Mouse (Mus musculus): ENCODE data around the gene S100pbp. TPM values are rescaled to one million over a fixed set of nuclear protein-coding genes. Genes with fewer than 3 reads are reported as not detected.

S100pbp gene
- polyA plus RNA-seq, 1 experiment = 2.0 TPM

DNA sequence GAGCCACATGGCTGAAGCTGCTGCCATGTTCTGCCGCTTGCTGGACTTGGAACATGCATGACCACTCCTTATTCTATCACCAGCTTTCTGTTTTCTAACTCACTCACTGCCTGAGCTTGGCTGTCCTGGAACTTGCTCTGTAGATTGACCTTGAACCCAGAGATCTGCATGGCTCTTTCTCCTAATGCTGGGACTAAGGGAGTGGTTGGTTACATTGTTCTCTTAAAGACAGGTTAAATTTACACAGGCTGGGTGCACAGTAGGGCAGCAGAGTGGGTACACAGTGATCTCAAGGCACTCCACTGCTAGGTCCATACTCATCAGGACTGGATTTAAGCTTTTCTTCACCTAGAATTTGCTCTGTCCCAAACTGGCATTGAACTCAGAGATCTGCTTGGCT is 4.8 kb upstream of the S100pbp start:
- no peak for TF ChIP-seq FLI1 (IDR thresholded peaks at IDR 0.05; ENCODE audit: low read length)
- no peak for TF ChIP-seq GATA1 (IDR thresholded peaks at IDR 0.05; ENCODE audit: borderline replicate concordance, low read length)
- peaks cover 63% of the 10 kb centered on the region for H3K36me3 ChIP-seq (replicated peaks; ENCODE audit: low read length)
- H3K27me3 ChIP-seq (replicated peaks) = no peaks in the 10 kb centered on the region
- H3K4me3 ChIP-seq (replicated peaks) = no peak overlapping the region
- H3K9me3 ChIP-seq = no peaks in the 10 kb centered on the region
- peaks cover 61% of the 10 kb centered on the region for H3K4me1 ChIP-seq

DNA sequence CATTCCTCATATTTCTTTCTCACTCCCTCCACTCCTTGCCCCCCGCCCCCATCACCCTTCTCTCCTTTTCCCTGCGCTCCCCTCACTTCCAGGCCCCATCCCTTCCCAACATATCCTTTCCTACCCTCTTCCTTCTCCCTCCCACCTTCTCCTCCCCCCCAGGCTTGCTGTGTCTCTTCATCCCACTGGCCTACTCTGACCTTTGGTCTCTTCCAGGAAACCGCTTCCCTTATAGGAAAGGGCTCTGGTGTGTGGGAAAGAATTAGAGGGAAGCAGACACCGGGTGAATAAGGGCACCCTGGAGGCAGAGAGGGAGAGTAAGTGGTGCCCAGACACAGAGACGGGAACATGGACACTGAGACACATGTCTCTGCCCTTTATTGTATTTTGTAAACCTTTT is 2.2 kb upstream of the S100pbp start:
- Histone ChIP-seq H3K9me3 (no peaks in the 10 kb centered on the region), H3K4me1 (peaks cover 73% of the 10 kb centered on the region), H3K36me3 (replicated peaks; ENCODE audit: low read length) (peaks cover 42% of the 10 kb centered on the region), H3K27me3 (replicated peaks) (no peaks in the 10 kb centered on the region), H3K4me3 (replicated peaks) (peak overlapping the region; percentile 57)
- TF ChIP-seq GATA1 (IDR thresholded peaks at IDR 0.05; ENCODE audit: borderline replicate concordance, low read length) (no peak), FLI1 (IDR thresholded peaks at IDR 0.05; ENCODE audit: low read length) (no peak)

DNA sequence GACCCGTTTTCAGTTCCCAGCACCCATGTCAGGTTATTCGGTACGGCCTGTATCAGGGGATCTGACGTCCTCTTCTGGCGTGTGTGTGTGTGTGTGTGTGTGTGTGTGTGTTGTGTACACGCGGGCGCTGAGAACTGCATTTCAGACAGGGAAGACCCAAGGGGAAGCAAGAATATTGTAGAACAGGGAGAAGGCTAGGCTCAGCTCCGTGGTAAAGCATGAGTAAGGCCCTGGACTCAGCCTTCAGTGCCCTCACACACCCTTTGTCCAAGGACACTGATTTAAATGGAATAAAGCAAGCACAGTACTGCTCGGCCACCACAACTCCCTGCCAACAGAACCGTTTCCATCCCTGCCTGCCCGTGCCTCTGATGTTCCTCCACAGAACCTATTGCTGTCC is 1.0 kb upstream of the S100pbp start:
- H3K4me1 ChIP-seq = peaks cover 61% of the 10 kb centered on the region
- no peaks in the 10 kb centered on the region for H3K9me3 ChIP-seq
- no peaks in the 10 kb centered on the region for H3K27me3 ChIP-seq (replicated peaks)
- TF ChIP-seq FLI1 (IDR thresholded peaks at IDR 0.05; ENCODE audit: low read length) (no peak), GATA1 (IDR thresholded peaks at IDR 0.05; ENCODE audit: borderline replicate concordance, low read length) (no peak)
- peaks cover 30% of the 10 kb centered on the region for H3K36me3 ChIP-seq (replicated peaks; ENCODE audit: low read length)
- peak overlapping the region; percentile 96 for H3K4me3 ChIP-seq (replicated peaks)

DNA sequence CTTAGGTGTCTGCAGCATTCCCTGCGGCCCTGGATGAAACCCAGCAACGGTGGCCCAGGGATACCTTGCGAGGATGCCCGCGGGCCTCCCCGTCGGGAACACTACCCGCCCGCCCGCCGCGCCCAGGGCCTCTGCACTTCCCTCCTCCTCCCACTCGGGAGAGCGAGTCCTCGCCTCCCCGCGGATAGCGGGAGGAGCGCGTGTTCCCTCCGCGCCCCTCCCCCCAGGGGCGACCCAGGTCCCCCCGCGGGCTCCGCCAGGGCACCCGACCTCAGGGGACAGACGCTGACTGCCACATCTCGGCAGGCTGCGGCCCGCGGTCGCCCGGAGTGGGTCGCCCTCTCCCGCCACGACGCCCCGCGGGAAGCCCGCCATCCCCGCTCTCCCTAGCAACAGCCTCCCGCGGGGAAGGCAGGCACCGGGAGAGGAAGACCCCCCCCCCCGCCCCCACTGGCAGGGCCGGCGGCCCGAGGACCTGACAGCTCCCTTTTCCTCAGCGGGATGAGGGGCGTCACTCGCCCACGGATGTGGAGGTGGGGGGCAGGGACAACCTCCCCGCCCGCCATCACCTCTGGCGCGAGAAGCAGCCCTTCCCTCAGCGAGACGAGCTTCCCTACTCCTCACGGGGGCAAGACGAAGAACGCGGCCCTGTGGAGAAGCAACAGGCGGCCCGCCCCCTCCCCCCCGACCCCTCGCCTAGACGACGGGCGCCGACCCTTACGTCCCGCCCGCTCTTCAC is 555 bp downstream of the S100pbp start:
- H3K36me3 ChIP-seq (replicated peaks; ENCODE audit: low read length) = peaks cover 20% of the 10 kb centered on the region
- H3K4me1 ChIP-seq = peaks cover 46% of the 10 kb centered on the region
- no peak for TF ChIP-seq GATA1 (IDR thresholded peaks at IDR 0.05; ENCODE audit: borderline replicate concordance, low read length)
- no peak for TF ChIP-seq FLI1 (IDR thresholded peaks at IDR 0.05; ENCODE audit: low read length)
- H3K9me3 ChIP-seq = no peaks in the 10 kb centered on the region
- peak overlapping the region; percentile 96 for H3K4me3 ChIP-seq (replicated peaks)
- H3K27me3 ChIP-seq (replicated peaks) = no peaks in the 10 kb centered on the region

DNA sequence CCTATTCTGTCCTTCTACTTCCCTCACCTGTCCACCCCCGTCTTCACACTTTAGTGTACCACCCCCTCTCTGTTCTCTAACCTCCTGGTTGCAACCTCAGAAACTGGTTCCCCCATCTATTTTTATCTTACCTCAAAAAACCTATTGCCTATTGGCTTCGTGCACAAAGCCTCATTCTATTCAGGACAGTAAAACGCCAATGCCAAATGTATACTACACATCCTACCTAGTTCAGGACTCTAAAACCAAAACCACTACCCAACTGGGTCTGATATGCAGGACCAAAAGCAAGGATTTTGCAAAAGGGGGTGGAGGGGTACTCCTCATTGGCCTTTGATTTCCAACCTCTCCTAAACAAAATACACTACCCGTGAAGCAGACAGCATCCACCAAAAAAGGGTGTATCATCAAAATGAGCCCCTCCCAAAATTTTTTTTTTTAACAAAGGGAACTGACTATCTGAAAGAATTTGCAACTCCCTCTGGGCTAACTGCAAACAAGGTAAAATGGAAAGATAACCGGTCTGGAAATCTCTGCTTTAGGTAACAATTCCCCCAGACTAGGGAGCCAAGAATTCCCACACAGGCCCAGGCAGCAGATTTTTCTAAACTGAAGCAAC is 1.4 kb downstream of the S100pbp start:
- H3K4me1 ChIP-seq = peaks cover 39% of the 10 kb centered on the region
- no peaks in the 10 kb centered on the region for H3K9me3 ChIP-seq
- H3K36me3 ChIP-seq (replicated peaks; ENCODE audit: low read length) = peaks cover 17% of the 10 kb centered on the region
- peak overlapping the region; percentile 96 for H3K4me3 ChIP-seq (replicated peaks)
- no peaks in the 10 kb centered on the region for H3K27me3 ChIP-seq (replicated peaks)
- TF ChIP-seq FLI1 (IDR thresholded peaks at IDR 0.05; ENCODE audit: low read length) (no peak), GATA1 (IDR thresholded peaks at IDR 0.05; ENCODE audit: borderline replicate concordance, low read length) (no peak)

DNA sequence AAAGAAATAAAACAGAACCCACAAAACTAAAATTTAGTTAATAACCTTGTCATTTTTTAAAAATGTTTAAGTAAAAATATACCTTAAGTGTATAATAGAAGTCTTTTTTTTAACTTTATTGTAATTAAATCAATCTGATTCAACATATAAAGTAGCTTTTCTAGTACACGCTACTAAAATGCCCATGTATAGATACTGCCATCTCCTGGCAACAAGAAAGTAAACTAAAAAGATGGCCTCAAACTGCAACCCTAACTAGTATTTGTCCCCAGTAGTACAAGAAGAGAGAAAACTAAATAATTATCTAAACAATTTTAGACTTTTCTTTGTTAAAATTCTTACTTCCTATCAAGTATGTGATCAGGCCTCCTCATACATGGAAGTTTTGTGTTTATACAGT is 10.0 kb downstream of the S100pbp start:
- Histone ChIP-seq H3K36me3 (replicated peaks; ENCODE audit: low read length) (peaks cover 74% of the 10 kb centered on the region), H3K9me3 (no peaks in the 10 kb centered on the region), H3K4me3 (replicated peaks) (no peak overlapping the region), H3K4me1 (no peaks in the 10 kb centered on the region), H3K27me3 (replicated peaks) (no peaks in the 10 kb centered on the region)
- TF ChIP-seq GATA1 (IDR thresholded peaks at IDR 0.05; ENCODE audit: borderline replicate concordance, low read length) (no peak), FLI1 (IDR thresholded peaks at IDR 0.05; ENCODE audit: low read length) (no peak)

DNA sequence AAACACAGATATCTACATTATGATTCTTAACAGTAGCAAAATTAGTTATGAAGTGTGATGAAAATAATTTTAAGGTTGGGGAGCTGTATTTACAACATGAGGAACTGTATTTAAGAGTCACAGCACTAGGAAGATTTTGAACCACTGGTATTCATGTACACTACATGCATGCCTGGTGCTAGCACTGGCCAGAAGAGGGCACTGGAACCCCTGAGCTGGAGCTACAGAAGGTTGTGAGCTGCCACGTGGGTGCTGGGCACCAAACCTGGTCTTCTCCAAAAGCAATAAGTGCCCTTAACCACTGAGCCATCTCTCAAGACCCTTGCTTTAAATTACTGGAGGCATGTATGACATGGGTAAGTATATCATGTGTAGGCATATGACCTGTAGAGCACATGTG is 17.0 kb downstream of the S100pbp start:
- Histone ChIP-seq H3K4me1 (no peaks in the 10 kb centered on the region), H3K9me3 (peaks cover 3% of the 10 kb centered on the region; the same call in 1 of the 2 replicates), H3K4me3 (replicated peaks) (no peak overlapping the region), H3K36me3 (replicated peaks; ENCODE audit: low read length) (peaks cover 73% of the 10 kb centered on the region), H3K27me3 (replicated peaks) (no peaks in the 10 kb centered on the region)
- TF ChIP-seq FLI1 (IDR thresholded peaks at IDR 0.05; ENCODE audit: low read length) (no peak), GATA1 (IDR thresholded peaks at IDR 0.05; ENCODE audit: borderline replicate concordance, low read length) (no peak)

DNA sequence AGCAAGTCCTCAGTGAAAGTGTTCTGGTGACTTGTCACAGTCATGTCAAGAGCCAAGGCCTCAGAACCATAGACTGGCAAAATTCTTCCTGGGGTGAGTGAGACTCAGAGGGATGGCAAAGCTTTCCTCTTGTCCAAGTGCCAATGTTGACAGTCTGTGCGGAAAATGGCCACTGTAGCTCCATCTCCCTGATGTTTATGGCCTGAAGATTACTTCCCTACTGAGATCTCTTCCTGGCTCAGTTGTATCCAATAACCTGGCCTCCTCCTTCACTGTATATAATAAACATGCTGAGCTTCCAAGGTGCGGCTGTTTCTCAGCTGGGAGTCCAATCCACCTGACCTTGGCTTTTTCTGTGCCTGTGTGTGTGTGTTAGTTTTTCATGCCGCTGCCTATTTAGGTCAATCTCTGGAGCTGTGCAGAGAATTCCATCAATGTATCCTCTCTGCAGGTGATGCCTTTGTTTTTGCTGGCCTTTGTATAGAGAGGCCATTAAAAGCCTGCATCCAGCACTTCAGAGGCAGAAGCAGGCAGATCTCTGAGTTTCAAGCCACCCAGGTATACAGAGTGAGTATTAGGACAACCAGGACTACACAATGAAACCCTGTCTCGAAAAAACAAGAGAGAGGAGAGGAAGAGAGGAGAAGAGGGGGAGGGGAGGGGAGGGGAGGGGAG is 27.8 kb downstream of the S100pbp start:
- Histone ChIP-seq H3K9me3 (no peaks in the 10 kb centered on the region), H3K27me3 (replicated peaks) (no peaks in the 10 kb centered on the region), H3K4me1 (no peaks in the 10 kb centered on the region), H3K36me3 (replicated peaks; ENCODE audit: low read length) (peaks cover 64% of the 10 kb centered on the region), H3K4me3 (replicated peaks) (no peak overlapping the region)
- TF ChIP-seq FLI1 (IDR thresholded peaks at IDR 0.05; ENCODE audit: low read length) = no peak
- no peak for TF ChIP-seq GATA1 (IDR thresholded peaks at IDR 0.05; ENCODE audit: borderline replicate concordance, low read length)

DNA sequence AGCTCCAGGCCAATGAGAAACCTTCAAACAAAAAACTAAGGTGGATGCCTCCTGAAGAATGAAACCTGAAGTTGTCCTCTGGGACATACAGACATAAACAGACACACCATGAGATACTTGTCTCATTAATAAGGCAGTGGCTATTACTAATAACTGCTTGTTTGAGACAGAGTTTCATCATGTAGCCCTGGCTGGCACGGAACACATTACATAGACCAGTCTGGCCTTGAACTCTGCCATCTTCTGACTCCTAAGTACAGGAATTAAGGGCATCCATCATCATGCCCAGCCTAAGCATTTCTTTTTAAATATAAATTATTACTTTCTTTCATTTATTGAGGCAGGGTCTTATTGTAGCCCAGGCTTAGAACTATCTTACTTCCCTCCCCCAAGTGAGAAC is 28.5 kb downstream of the S100pbp start:
- no peak overlapping the region for H3K4me3 ChIP-seq (replicated peaks)
- no peaks in the 10 kb centered on the region for H3K27me3 ChIP-seq (replicated peaks)
- TF ChIP-seq FLI1 (IDR thresholded peaks at IDR 0.05; ENCODE audit: low read length) (no peak), GATA1 (IDR thresholded peaks at IDR 0.05; ENCODE audit: borderline replicate concordance, low read length) (no peak)
- peaks cover 64% of the 10 kb centered on the region for H3K36me3 ChIP-seq (replicated peaks; ENCODE audit: low read length)
- no peaks in the 10 kb centered on the region for H3K4me1 ChIP-seq
- no peaks in the 10 kb centered on the region for H3K9me3 ChIP-seq

DNA sequence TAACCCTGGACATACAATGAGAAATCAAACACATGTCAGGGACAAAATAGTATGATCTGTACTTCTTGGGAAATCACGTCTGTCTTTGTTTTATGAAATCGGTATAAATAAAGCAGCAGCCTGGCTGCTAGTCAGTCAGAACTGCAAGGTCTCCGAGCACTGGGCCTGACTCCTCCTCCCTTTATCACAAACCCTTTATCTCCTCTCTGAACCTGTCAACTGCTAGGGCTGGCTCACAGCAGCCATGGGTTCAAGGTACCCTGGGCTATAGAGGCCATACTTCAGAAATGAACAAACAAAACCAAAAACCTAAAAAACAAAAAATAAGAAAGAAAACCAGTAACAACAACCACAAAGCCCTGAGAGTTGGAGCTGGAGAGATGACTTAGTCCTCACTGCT is 31.0 kb downstream of the S100pbp start:
- peaks cover 64% of the 10 kb centered on the region for H3K36me3 ChIP-seq (replicated peaks; ENCODE audit: low read length)
- TF ChIP-seq GATA1 (IDR thresholded peaks at IDR 0.05; ENCODE audit: borderline replicate concordance, low read length) = no peak
- TF ChIP-seq FLI1 (IDR thresholded peaks at IDR 0.05; ENCODE audit: low read length) = no peak

More for the DNA sequence above, 31.0 kb downstream of the S100pbp start:
- no peaks in the 10 kb centered on the region for H3K9me3 ChIP-seq
- no peak overlapping the region for H3K4me3 ChIP-seq (replicated peaks)
- H3K4me1 ChIP-seq = no peaks in the 10 kb centered on the region
- no peaks in the 10 kb centered on the region for H3K27me3 ChIP-seq (replicated peaks)

Measured in megakaryocyte, embryonic 14.5 days (primary cell).